In the genomic region with DNA sequence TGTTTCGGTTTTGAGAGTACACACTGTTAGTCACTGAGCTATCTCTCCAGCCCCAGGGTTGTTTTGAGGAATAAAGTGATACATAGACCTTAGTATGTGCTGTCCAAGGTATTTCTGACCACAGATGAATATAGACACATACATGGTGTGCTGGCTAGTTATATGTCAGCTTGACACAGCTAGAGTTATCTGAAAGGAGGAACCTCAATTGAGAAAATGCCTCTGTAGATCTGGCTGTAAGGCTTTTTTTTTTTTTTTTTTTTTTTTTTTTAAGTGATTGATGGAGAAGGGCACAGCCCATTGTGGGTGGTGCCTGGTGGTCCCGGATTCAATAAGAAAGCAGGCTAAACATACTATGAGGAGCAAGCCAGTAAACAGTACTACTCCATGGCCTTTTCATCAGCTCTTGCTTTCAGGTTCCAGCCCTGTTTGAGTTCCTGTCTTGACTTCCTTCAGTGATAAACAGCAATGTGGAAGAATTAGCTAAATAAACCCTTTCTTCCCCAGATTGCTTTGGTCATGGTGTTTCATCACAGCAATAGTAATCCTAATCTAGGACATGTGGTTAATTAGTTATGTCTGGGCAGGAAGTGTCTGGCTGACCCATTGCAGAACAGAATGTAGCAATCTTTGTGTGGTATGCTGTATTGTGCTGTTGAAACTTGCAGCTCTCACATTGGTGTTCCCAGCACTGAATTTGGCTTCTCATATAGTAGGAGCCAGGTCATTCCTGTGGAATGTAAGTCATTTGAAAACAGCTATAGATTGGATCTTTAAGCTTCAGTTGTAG, we compare ENCODE assay signal across 16 mouse cellular contexts. TPM values are rescaled to one million over a fixed set of nuclear protein-coding genes. Genes with fewer than 3 reads are reported as not detected.
DNase-seq lines count a peak whose midpoint lies in the region; ATAC-seq and TF ChIP-seq lines count a peak whose summit lies in the region.
"Had no signal": no experiment of that assay in that cellular context is flagged by ENCODE, and none has a peak within 500 bp of the region (broad histone marks: within the 10 kb centered on the region; RNA-seq: fewer than 3 reads in every experiment).

No protein-coding gene starts in this region.

- in situ Hi-C loops in CH12.LX (cut with MboI; ENCODE audit: low pct_ligation_motif_present, low pct_unique_long_range_greater_than_20kb, low sequenced_read_pairs): loop anchor here (10.0 kb wide), 1 partner anchor 51 kb away; no protein-coding TSS in a partner anchor

- no peak overlapping the region for H3K9ac ChIP-seq in kidney, postnatal 0 days (ENCODE audit: low read depth, low read length)
- no peak overlapping the region for H3K9ac ChIP-seq in CH12.LX (ENCODE audit: insufficient read depth, low read depth)
- H3K9ac ChIP-seq: limb, embryonic 13.5 days had no signal

- no peak overlapping the region for H3K4me3 ChIP-seq in kidney, postnatal 0 days (replicated peaks; ENCODE audit: low read depth, low read length)
- H3K4me3 ChIP-seq in CH12.LX (replicated peaks in 1 of 3; ENCODE audit: low read depth in 2 of 3, low read length in 2 of 3, poor library complexity in 1 of 3): no peak overlapping the region
- H3K4me3 ChIP-seq: limb, embryonic 13.5 days had no signal

- H3K36me3 ChIP-seq in kidney, postnatal 0 days (ENCODE audit: insufficient read depth, low read length): no peaks in the 10 kb centered on the region
- H3K36me3 ChIP-seq in CH12.LX (replicated peaks in 1 of 2; ENCODE audit: control insufficient read depth in 1 of 2, insufficient read depth in 1 of 2, low read length in 1 of 2): no peaks in the 10 kb centered on the region
- H3K36me3 ChIP-seq: limb, embryonic 13.5 days had no signal

- no peak for TF ChIP-seq POLR2A in CH12.LX (IDR thresholded peaks at IDR 0.05; ENCODE audit: low read depth, low read length)

- no peak overlapping the region for H3K27ac ChIP-seq in kidney, postnatal 0 days
- no peak overlapping the region for H3K27ac ChIP-seq in CH12.LX (ENCODE audit: insufficient read depth, low read depth)
- H3K27ac ChIP-seq: limb, embryonic 13.5 days had no signal

- TF ChIP-seq RAD21 in CH12.LX (IDR thresholded peaks at IDR 0.05; ENCODE audit: low read depth, low read length): no peak

- 0 out of 2 replicates have a peak, but pooled peaks cover 10% of the 10 kb centered on the region for H3K4me1 ChIP-seq in kidney, postnatal 0 days (replicated peaks; ENCODE audit: insufficient read depth, low read length)
- H3K4me1 ChIP-seq in CH12.LX (ENCODE audit: control insufficient read depth in 1 of 2, insufficient read depth in 2 of 2): peaks cover 2 to 14% of the 10 kb centered on the region in 2 experiments; a peak in 2 of 4 replicates
- H3K4me1 ChIP-seq: limb, embryonic 13.5 days had no signal

- dilution Hi-C loops in CH12.LX (cut with MboI; ENCODE audit: extremely low pct_ligation_motif_present, extremely low pct_unique_long_range_greater_than_20kb, low sequenced_read_pairs): no loop called here

- H3K9me3 ChIP-seq in kidney, postnatal 0 days (replicated peaks; ENCODE audit: low read length): no peaks in the 10 kb centered on the region
- H3K9me3 ChIP-seq in CH12.LX (replicated peaks; ENCODE audit: low read length): no peaks in the 10 kb centered on the region
- H3K9me3 ChIP-seq: limb, embryonic 13.5 days had no signal

- TF ChIP-seq EP300 in CH12.LX (IDR thresholded peaks at IDR 0.05; ENCODE audit: low read length): no peak

- H3K79me2 ChIP-seq in CH12.LX (replicated peaks; ENCODE audit: control insufficient read depth, extremely low read depth, insufficient read depth, poor library complexity, severe bottlenecking): peaks cover 4% of the 10 kb centered on the region; the same call in 1 of the 2 replicates

- H3K27me3 ChIP-seq in kidney, postnatal 0 days (ENCODE audit: insufficient read depth, low read length): no peaks in the 10 kb centered on the region
- no peaks in the 10 kb centered on the region for H3K27me3 ChIP-seq in CH12.LX (replicated peaks)
- H3K27me3 ChIP-seq: limb, embryonic 13.5 days had no signal

- no peak for TF ChIP-seq CTCF in kidney, postnatal 0 days (IDR thresholded peaks at IDR 0.05; ENCODE audit: low read depth)
- TF ChIP-seq CTCF in CH12.LX (conservative IDR thresholded peaks at IDR 0.05 in 1 of 2, IDR thresholded peaks at IDR 0.05 in 1 of 2; ENCODE audit: low read depth in 2 of 2, low read length in 2 of 2): no peak

- H3K4me2 ChIP-seq in kidney, postnatal 0 days (ENCODE audit: low read length): no peak overlapping the region
- H3K4me2 ChIP-seq in CH12.LX (ENCODE audit: insufficient read depth, low read depth, poor library complexity, severe bottlenecking): no peak overlapping the region
- H3K4me2 ChIP-seq: limb, embryonic 13.5 days had no signal

- WGBS in kidney, postnatal 0 days: 44% methylated on average over 2 of the region's 2 CpGs

- DNase-seq in kidney, postnatal 0 days (ENCODE audit: low spot score): peak; percentile 20
- DNase-seq in kidney, adult 9 months: no peak
- DNase-seq in CH12.LX (ENCODE audit: extremely low read depth): no peak
- DNase-seq in adipocyte (ENCODE audit: low spot score): peak; percentile 41
- peak; percentile 59 for DNase-seq in lung, postnatal 36 days
- no peak for DNase-seq in frontal cortex, postnatal 36 days (ENCODE audit: low spot score in 2 of 2)
- DNase-seq in retina, postnatal 1 day: no peak
- no peak for DNase-seq in frontal cortex, postnatal 25 days (ENCODE audit: low spot score in 2 of 2)
- DNase-seq: cerebellum, adult 9-11 months; gastrocnemius, postnatal 14 days; heart, postnatal 4 days had no signal

- no peak for ATAC-seq in kidney, postnatal 0 days (replicated peaks; ENCODE audit: low FRiP score, low read depth)
- ATAC-seq: forebrain, embryonic 14.5 days; intestine, embryonic 16.5 days had no signal

TF ChIP-seq in CH12.LX, 34 proteins besides CTCF, POLR2A, EP300 and RAD21:
- TF ChIP-seq ZNF384 (IDR thresholded peaks at IDR 0.05; ENCODE audit: low read depth, low read length): peak; percentile 65
- TF ChIP-seq NELFE (IDR thresholded peaks at IDR 0.05; ENCODE audit: low read depth, low read length): no peak

RNA-seq across cellular contexts. Expression of a gene that starts 36.1 kb away (rescaled TPM):
- 111 and 114 TPM in 2 replicates for polyA plus RNA-seq in kidney, postnatal 0 days (2015; fragmentation: Nextera tagmentation; extraction: Ambion mirVana)
- 6.1 and 6.9 TPM in 2 replicates for total RNA-seq in CH12.LX (2012; rRNA removed)
- total RNA-seq in CH12.LX (2014; rRNA removed): 4.7 and 5.0 TPM in 2 replicates
- 5.9 and 7.0 TPM in 2 replicates for polyA plus RNA-seq in CH12.LX (2012; ENCODE audit: insufficient read length, low read depth)

RNA-seq across cellular contexts. Expression of a gene that starts 43.6 kb away (rescaled TPM):
- polyA plus RNA-seq in kidney, postnatal 0 days (2015; fragmentation: Nextera tagmentation; extraction: Ambion mirVana): 0.55 and 0.68 TPM in 2 replicates
- total RNA-seq in CH12.LX (2012; rRNA removed) (not detected in 2 replicates), CH12.LX (2014; rRNA removed) (not detected in 2 replicates)
- polyA plus RNA-seq in CH12.LX (2012; ENCODE audit: insufficient read length, low read depth): not detected in 2 replicates
- total RNA-seq: megakaryocyte-erythroid progenitor cell, adult 5-6 weeks had no signal
- polyA plus RNA-seq: forebrain, embryonic 14.5 days; testis, adult 2 months had no signal

Comparison
In these comparisons a context has a peak if more than half of its experiments do, and no peak if none do; other contexts are left out.
1. DNase-seq: peak in kidney, postnatal 0 days (single experiment), adipocyte (single experiment) and lung, postnatal 36 days (single experiment); none in kidney, adult 9 months (single experiment), CH12.LX (single experiment), frontal cortex, postnatal 36 days (0 of 2), retina, postnatal 1 day (single experiment) and frontal cortex, postnatal 25 days (0 of 2).
2. RNA of a gene that starts 36.1 kb away (polyA plus RNA-seq): 111 to 114 TPM in kidney, postnatal 0 days; 5.9 to 7.0 TPM in CH12.LX; every median in the first group is over 10 times any median in the second.